Mouse (Mus musculus): ENCODE results near the gene Sema3a.

DNA sequence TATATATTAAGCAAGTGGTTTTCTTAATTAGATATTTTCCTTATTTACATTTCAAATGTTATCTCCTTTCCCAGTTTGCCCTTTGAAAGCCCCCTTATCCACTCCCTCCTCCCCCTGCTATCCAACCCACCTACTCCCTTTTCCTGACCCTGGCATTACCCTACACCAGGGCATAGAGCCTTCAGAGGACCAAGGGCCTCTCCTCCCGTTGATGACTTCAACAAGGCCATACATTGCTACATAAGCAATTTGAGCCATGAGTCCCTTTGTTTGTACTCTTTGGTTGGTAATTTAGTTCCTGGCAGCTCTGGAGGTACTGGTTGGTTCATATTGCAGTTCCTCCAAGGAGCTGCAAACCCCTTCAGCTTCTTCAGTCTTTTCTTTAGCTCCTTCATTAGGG is 227.8 kb downstream of the Sema3a start:
- no peak for TF ChIP-seq CTCF (IDR thresholded peaks at IDR 0.05; ENCODE audit: borderline replicate concordance, insufficient read depth, low read length)
- TF ChIP-seq POLR2A (IDR thresholded peaks at IDR 0.05; ENCODE audit: low read depth, low read length): no peak
